Mouse (Mus musculus) small intestine, adult 2 months (tissue): Measurements from ENCODE around the gene Pdk1.
A peak's percentile ranks its signal among the peaks of the same experiment; 100 is the strongest.

Experiments used
- CTCF ChIP-seq: fragments of 200-500 bp; IDR thresholded peaks from 2 replicates; pipeline ENCODE4 v1.5.1; 2012; ENCODE audit warnings: low read depth, mild to moderate bottlenecking, control low read depth, inconsistent platforms, low read length, moderate library complexity, mixed read lengths; ENCODE audit not compliant: insufficient replicate concordance, insufficient read length; ENCODE audit errors: extremely low read depth
- POLR2A ChIP-seq: fragments of 200-500 bp; IDR thresholded peaks from 2 replicates; pipeline ENCODE4 v1.6.1; 2012; ENCODE audit warnings: low read depth, mild to moderate bottlenecking, control low read depth, inconsistent platforms, low read length, moderate library complexity

- TF ChIP-seq CTCF (no peak), POLR2A (peak; percentile 69)
These were observed at the start of gene Pdk1 for GRCm38 (mm10) chr2:71872801-71873443.
